Mouse (Mus musculus): ENCODE data around the gene Taar7b. TPM values are rescaled to one million over a fixed set of nuclear protein-coding genes. Genes with fewer than 3 reads are reported as not detected.

Gene Taar7b
- not detected for total RNA-seq (2021)
- long read RNA-seq, experiment 1 = 0 reads
- long read RNA-seq, experiment 2 = 0 reads

- no peak for TF ChIP-seq CTCF (conservative IDR thresholded peaks at IDR 0.05)
- no peak for DNase-seq (ENCODE audit: low spot score in 2 of 2)
- Histone ChIP-seq H3K4me3 (no peak within 1 kb of the TSS), H3K27ac (no peak within 1 kb of the TSS)
Measured at GRCm38 (mm10) chr10:23999639-24000038, at the start of gene Taar7b. Taar7b (plus strand) TSS chr10:23999939.

DNA sequence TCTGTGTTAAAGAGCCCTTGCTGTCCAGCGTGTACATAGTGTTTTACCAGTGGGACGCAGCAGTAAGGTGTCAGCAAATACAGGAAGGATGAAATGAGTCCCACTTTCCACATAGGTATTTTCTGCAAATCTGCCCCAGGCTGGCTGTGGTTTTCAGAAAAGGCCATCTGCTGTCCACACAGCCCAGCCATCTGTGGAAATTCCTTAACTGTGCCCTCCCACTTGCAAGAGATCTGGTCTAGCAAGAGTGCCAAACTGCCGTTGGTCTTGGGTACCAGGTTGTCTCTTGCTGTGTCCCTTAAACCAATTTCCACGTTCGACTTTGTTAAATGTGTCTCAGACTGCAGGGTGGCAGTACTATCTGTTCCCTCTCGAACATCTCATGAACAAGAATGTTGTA, 48.0 kb upstream of the Taar7b start:
- Histone ChIP-seq H3K4me3 (no peak overlapping the region), H3K27ac (no peak overlapping the region)
- no peak for DNase-seq (ENCODE audit: low spot score in 2 of 2)
- TF ChIP-seq CTCF (conservative IDR thresholded peaks at IDR 0.05) = no peak

GRCm38 (mm10) chr10:23959071-23959470, 40.7 kb upstream of the Taar7b start:
- no peak for DNase-seq (ENCODE audit: low spot score in 2 of 2)
- Histone ChIP-seq H3K4me3 (no peak overlapping the region), H3K27ac (no peak overlapping the region)
- no peak for TF ChIP-seq CTCF (conservative IDR thresholded peaks at IDR 0.05)

GRCm38 (mm10) chr10:23960444-23960915, 39.3 kb upstream of the Taar7b start, which contains the start of gene Taar4:
Taar4 (plus strand) TSS chr10:23960494.
- no peak for TF ChIP-seq CTCF (conservative IDR thresholded peaks at IDR 0.05)
- Histone ChIP-seq H3K27ac (no peak within 1 kb of the TSS), H3K4me3 (no peak within 1 kb of the TSS)
- DNase-seq (ENCODE audit: low spot score in 2 of 2) = no peak

GRCm38 (mm10) chr10:23963444-23963843, 36.3 kb upstream of the Taar7b start:
- TF ChIP-seq CTCF (conservative IDR thresholded peaks at IDR 0.05) = no peak
- no peak for DNase-seq (ENCODE audit: low spot score in 2 of 2)
- Histone ChIP-seq H3K27ac (no peak overlapping the region), H3K4me3 (no peak overlapping the region)

GRCm38 (mm10) chr10:23964921-23965610, 34.7 kb upstream of the Taar7b start:
- no peak for DNase-seq (ENCODE audit: low spot score in 2 of 2)
- no peak for TF ChIP-seq CTCF (conservative IDR thresholded peaks at IDR 0.05)
- Histone ChIP-seq H3K4me3 (no peak overlapping the region), H3K27ac (no peak overlapping the region)

GRCm38 (mm10) chr10:23970656-23971165, 29.0 kb upstream of the Taar7b start, which contains the start of gene Taar5:
Taar5 (plus strand) TSS chr10:23970706.
- Histone ChIP-seq H3K27ac (no peak within 1 kb of the TSS), H3K4me3 (no peak within 1 kb of the TSS)
- DNase-seq (ENCODE audit: low spot score in 2 of 2) = no peak
- TF ChIP-seq CTCF (conservative IDR thresholded peaks at IDR 0.05) = no peak

DNA sequence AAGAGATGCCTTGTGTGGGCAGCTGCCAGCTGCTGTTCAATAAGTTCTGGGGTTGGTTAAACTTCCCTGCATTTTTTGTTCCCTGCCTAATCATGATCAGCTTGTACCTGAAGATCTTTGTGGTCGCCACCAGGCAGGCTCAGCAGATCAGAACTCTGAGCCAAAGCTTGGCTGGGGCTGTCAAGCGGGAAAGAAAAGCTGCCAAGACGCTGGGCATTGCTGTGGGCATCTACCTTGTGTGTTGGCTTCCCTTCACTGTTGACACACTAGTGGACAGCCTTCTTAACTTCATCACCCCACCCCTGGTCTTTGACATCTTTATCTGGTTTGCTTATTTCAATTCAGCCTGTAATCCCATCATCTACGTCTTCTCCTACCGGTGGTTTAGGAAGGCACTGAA, 28.5 kb upstream of the Taar7b start:
- DNase-seq (ENCODE audit: low spot score in 2 of 2) = no peak
- no peak overlapping the region for H3K4me3 ChIP-seq
- no peak overlapping the region for H3K27ac ChIP-seq
- TF ChIP-seq CTCF (conservative IDR thresholded peaks at IDR 0.05) = no peak

- no peak for TF ChIP-seq CTCF (conservative IDR thresholded peaks at IDR 0.05)
- Histone ChIP-seq H3K27ac (no peak overlapping the region), H3K4me3 (no peak overlapping the region)
- no peak for DNase-seq (ENCODE audit: low spot score in 2 of 2)
Measured at GRCm38 (mm10) chr10:23977958-23978357, 21.8 kb upstream of the Taar7b start.

GRCm38 (mm10) chr10:23978901-23979705, 20.6 kb upstream of the Taar7b start:
- TF ChIP-seq CTCF (conservative IDR thresholded peaks at IDR 0.05) = peak; percentile 70
- DNase-seq (ENCODE audit: low spot score in 2 of 2) = peak; percentile 61 to 75
- no peak overlapping the region for H3K27ac ChIP-seq
- H3K4me3 ChIP-seq = no peak overlapping the region

DNA sequence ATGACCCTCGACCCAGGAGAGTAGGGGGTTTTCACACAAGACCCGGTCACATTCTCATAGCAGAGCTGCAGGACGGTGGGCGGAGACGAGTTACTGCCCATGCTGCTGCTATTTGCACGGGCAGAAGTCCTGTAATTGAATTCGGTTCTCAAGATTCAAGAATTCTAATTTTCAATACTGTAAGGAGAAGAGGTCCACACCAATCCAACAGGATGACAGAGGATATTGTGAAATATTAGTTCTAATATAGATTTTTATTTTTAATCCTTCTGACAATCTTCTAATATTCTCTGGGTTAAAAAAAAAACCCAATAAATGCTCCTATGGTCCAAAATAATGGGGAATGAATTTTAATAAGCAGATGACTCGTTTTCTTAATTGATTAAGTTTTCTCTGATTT, 14.2 kb upstream of the Taar7b start, which contains the start of gene Taar6:
TSS of gene Taar6 (minus strand) at position 101 of the 400 bp plus-strand sequence.
- Histone ChIP-seq H3K4me3 (no peak within 1 kb of the TSS), H3K27ac (no peak within 1 kb of the TSS)
- TF ChIP-seq CTCF (conservative IDR thresholded peaks at IDR 0.05) = no peak
- no peak for DNase-seq (ENCODE audit: low spot score in 2 of 2)

DNA sequence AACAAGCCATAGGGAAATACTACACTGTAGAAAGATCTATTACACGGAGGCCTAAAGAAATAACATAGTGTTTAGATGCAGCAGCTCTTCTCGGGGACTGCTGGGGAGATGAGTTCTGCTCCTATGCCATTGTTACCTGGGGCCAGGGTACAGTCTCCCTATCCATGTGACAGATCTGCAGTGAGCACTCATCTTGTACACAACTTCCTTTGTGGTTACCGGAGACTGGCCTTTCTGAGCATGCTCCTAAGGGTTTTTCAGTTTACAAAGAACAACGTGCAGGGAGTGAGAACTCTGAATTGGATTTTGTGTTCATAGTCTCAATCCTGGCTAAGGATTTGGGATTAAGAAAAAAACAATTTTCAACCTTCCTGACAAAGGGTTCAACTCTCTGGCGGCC, 13.3 kb upstream of the Taar7b start:
- Histone ChIP-seq H3K4me3 (no peak overlapping the region), H3K27ac (no peak overlapping the region)
- no peak for DNase-seq (ENCODE audit: low spot score in 2 of 2)
- TF ChIP-seq CTCF (conservative IDR thresholded peaks at IDR 0.05) = no peak

DNA sequence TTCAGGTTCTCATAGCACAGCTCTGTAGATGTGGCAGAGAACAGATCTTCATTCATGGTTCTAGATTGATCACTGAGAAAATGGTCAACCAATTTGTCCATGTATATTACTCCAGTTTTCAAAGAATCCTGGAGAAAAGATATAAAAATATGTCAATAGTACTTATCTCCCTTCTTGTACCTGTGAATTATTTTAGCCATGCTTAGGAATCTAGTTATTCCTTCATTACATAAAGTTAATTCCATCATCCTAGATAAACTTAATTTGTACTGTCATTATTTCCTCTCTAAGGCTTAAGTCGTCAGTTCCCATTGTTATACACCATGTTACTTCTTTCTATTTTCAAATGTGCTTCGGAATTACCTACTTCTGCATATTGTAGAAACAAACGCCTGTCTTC, 6.4 kb upstream of the Taar7b start, which contains the start of gene Taar7a:
TSS of gene Taar7a (minus strand) at position 101 of the 400 bp plus-strand sequence.
- Histone ChIP-seq H3K27ac (no peak within 1 kb of the TSS), H3K4me3 (no peak within 1 kb of the TSS)
- no peak for TF ChIP-seq CTCF (conservative IDR thresholded peaks at IDR 0.05)
- no peak for DNase-seq (ENCODE audit: low spot score in 2 of 2)
